Mouse (Mus musculus): ENCODE measurements at regions not wholly inside any gene's neighbourhood (a gene's known extent, or its start where the extent isn't known, plus 50 kb on each side); places are given as distances from the start of the nearest gene placed in this dataset.
A peak's percentile ranks its signal among the peaks of the same experiment; 100 is the strongest.

- Histone ChIP-seq H3K4me2 (ENCODE audit: low read depth, low read length) (no peak overlapping the region), H3K36me3 (ENCODE audit: control insufficient read depth, insufficient read depth, low read length) (no peaks in the 10 kb centered on the region), H3K27me3 (ENCODE audit: control insufficient read depth, insufficient read depth, low read depth, low read length) (no peaks in the 10 kb centered on the region), H3K9me3 (ENCODE audit: control insufficient read depth, low read length) (no peaks in the 10 kb centered on the region), H3K4me3 (ENCODE audit: low read length) (no peak overlapping the region), H3K9ac (ENCODE audit: low read length) (no peak overlapping the region), H3K27ac (ENCODE audit: low read length) (no peak overlapping the region), H3K4me1 (replicated peaks; ENCODE audit: control insufficient read depth, insufficient read depth, low read length) (peaks cover 5% of the 10 kb centered on the region)
- WGBS, result 87% methylated on average over 3 of the region's 3 CpGs
- no peak for ATAC-seq (ENCODE audit: low read depth)
Observed at GRCm38 (mm10) chr15:62331138-62331800, 1408.5 kb upstream of the A1bg start.

GRCm38 (mm10) chr15:62328920-62329319, 1406.1 kb upstream of the A1bg start:
- H3K4me3 ChIP-seq (ENCODE audit: low read length), result no peak overlapping the region
- WGBS, result 1% methylated on average over 3 of the region's 3 CpGs

GRCm38 (mm10) chr15:62328305-62328881, 1405.6 kb upstream of the A1bg start:
- Histone ChIP-seq H3K27ac (ENCODE audit: low read length) (no peak overlapping the region), H3K9me3 (ENCODE audit: control insufficient read depth, low read length) (no peaks in the 10 kb centered on the region), H3K27me3 (ENCODE audit: control insufficient read depth, insufficient read depth, low read depth, low read length) (no peaks in the 10 kb centered on the region), H3K9ac (ENCODE audit: low read length) (no peak overlapping the region), H3K4me1 (replicated peaks; ENCODE audit: control insufficient read depth, insufficient read depth, low read length) (peaks cover 5% of the 10 kb centered on the region), H3K4me3 (ENCODE audit: low read length) (no peak overlapping the region), H3K36me3 (ENCODE audit: control insufficient read depth, insufficient read depth, low read length) (no peaks in the 10 kb centered on the region), H3K4me2 (ENCODE audit: low read depth, low read length) (peak overlapping the region; percentile 25)
- 17% methylated on average over 9 of the region's 9 CpGs for WGBS
- peak; percentile 75 for ATAC-seq (ENCODE audit: low read depth)

More at GRCm38 (mm10) chr15:62328920-62329319, 1406.1 kb upstream of the A1bg start:
- Histone ChIP-seq H3K4me1 (replicated peaks; ENCODE audit: control insufficient read depth, insufficient read depth, low read length) (peaks cover 5% of the 10 kb centered on the region), H3K27me3 (ENCODE audit: control insufficient read depth, insufficient read depth, low read depth, low read length) (no peaks in the 10 kb centered on the region), H3K4me2 (ENCODE audit: low read depth, low read length) (peak overlapping the region; percentile 25; the same call in 1 of the 2 replicates), H3K36me3 (ENCODE audit: control insufficient read depth, insufficient read depth, low read length) (no peaks in the 10 kb centered on the region), H3K9ac (ENCODE audit: low read length) (no peak overlapping the region), H3K27ac (ENCODE audit: low read length) (no peak overlapping the region), H3K9me3 (ENCODE audit: control insufficient read depth, low read length) (no peaks in the 10 kb centered on the region)
- no peak for ATAC-seq (ENCODE audit: low read depth)

- Histone ChIP-seq H3K27ac (ENCODE audit: low read length) (no peak overlapping the region), H3K9ac (ENCODE audit: low read length) (no peak overlapping the region)
Observed at GRCm38 (mm10) chr15:62327481-62327880, 1404.7 kb upstream of the A1bg start.

GRCm38 (mm10) chr15:62326524-62326923, 1403.7 kb upstream of the A1bg start:
- H3K9ac ChIP-seq (ENCODE audit: low read length), result no peak overlapping the region
- peaks cover 5% of the 10 kb centered on the region for H3K4me1 ChIP-seq (replicated peaks; ENCODE audit: control insufficient read depth, insufficient read depth, low read length)
- H3K9me3 ChIP-seq (ENCODE audit: control insufficient read depth, low read length), result no peaks in the 10 kb centered on the region
- ATAC-seq (ENCODE audit: low read depth), result no peak
- H3K27ac ChIP-seq (ENCODE audit: low read length), result no peak overlapping the region
- H3K4me3 ChIP-seq (ENCODE audit: low read length), result no peak overlapping the region
- no peaks in the 10 kb centered on the region for H3K36me3 ChIP-seq (ENCODE audit: control insufficient read depth, insufficient read depth, low read length)
- 90% methylated on average over 4 of the region's 4 CpGs for WGBS
- H3K4me2 ChIP-seq (ENCODE audit: low read depth, low read length), result no peak overlapping the region
- H3K27me3 ChIP-seq (ENCODE audit: control insufficient read depth, insufficient read depth, low read depth, low read length), result no peaks in the 10 kb centered on the region

More at GRCm38 (mm10) chr15:62327481-62327880, 1404.7 kb upstream of the A1bg start:
- no peak overlapping the region for H3K4me2 ChIP-seq (ENCODE audit: low read depth, low read length)
- no peak overlapping the region for H3K4me3 ChIP-seq (ENCODE audit: low read length)
- peaks cover 5% of the 10 kb centered on the region for H3K4me1 ChIP-seq (replicated peaks; ENCODE audit: control insufficient read depth, insufficient read depth, low read length)
- no peaks in the 10 kb centered on the region for H3K9me3 ChIP-seq (ENCODE audit: control insufficient read depth, low read length)
- no peak for ATAC-seq (ENCODE audit: low read depth)
- no peaks in the 10 kb centered on the region for H3K27me3 ChIP-seq (ENCODE audit: control insufficient read depth, insufficient read depth, low read depth, low read length)
- H3K36me3 ChIP-seq (ENCODE audit: control insufficient read depth, insufficient read depth, low read length), result no peaks in the 10 kb centered on the region
- 55% methylated on average over 2 of the region's 2 CpGs for WGBS

- Histone ChIP-seq H3K27ac (ENCODE audit: low read length) (no peak overlapping the region), H3K4me1 (replicated peaks; ENCODE audit: control insufficient read depth, insufficient read depth, low read length) (peaks cover 5% of the 10 kb centered on the region), H3K36me3 (ENCODE audit: control insufficient read depth, insufficient read depth, low read length) (no peaks in the 10 kb centered on the region), H3K4me2 (ENCODE audit: low read depth, low read length) (no peak overlapping the region), H3K9me3 (ENCODE audit: control insufficient read depth, low read length) (no peaks in the 10 kb centered on the region), H3K4me3 (ENCODE audit: low read length) (no peak overlapping the region), H3K27me3 (ENCODE audit: control insufficient read depth, insufficient read depth, low read depth, low read length) (no peaks in the 10 kb centered on the region), H3K9ac (ENCODE audit: low read length) (no peak overlapping the region)
- WGBS, result 65% methylated on average over 1 of the region's 1 CpGs
- ATAC-seq (ENCODE audit: low read depth), result no peak
Observed at GRCm38 (mm10) chr15:62325451-62326290, 1402.9 kb upstream of the A1bg start.

GRCm38 (mm10) chr15:62320966-62321365, 1398.2 kb upstream of the A1bg start:
- Histone ChIP-seq H3K27ac (ENCODE audit: low read length) (no peak overlapping the region), H3K9ac (ENCODE audit: low read length) (no peak overlapping the region), H3K4me1 (replicated peaks; ENCODE audit: control insufficient read depth, insufficient read depth, low read length) (no peaks in the 10 kb centered on the region), H3K4me2 (ENCODE audit: low read depth, low read length) (no peak overlapping the region), H3K9me3 (ENCODE audit: control insufficient read depth, low read length) (no peaks in the 10 kb centered on the region), H3K36me3 (ENCODE audit: control insufficient read depth, insufficient read depth, low read length) (no peaks in the 10 kb centered on the region), H3K27me3 (ENCODE audit: control insufficient read depth, insufficient read depth, low read depth, low read length) (no peaks in the 10 kb centered on the region), H3K4me3 (ENCODE audit: low read length) (no peak overlapping the region)
- 68% methylated on average over 5 of the region's 5 CpGs for WGBS
- no peak for ATAC-seq (ENCODE audit: low read depth)

- Histone ChIP-seq H3K4me1 (replicated peaks; ENCODE audit: control insufficient read depth, insufficient read depth, low read length) (no peaks in the 10 kb centered on the region), H3K27me3 (ENCODE audit: control insufficient read depth, insufficient read depth, low read depth, low read length) (no peaks in the 10 kb centered on the region), H3K27ac (ENCODE audit: low read length) (no peak overlapping the region), H3K36me3 (ENCODE audit: control insufficient read depth, insufficient read depth, low read length) (no peaks in the 10 kb centered on the region), H3K4me2 (ENCODE audit: low read depth, low read length) (no peak overlapping the region), H3K9ac (ENCODE audit: low read length) (no peak overlapping the region), H3K9me3 (ENCODE audit: control insufficient read depth, low read length) (no peaks in the 10 kb centered on the region), H3K4me3 (ENCODE audit: low read length) (no peak overlapping the region)
- WGBS, result 75% methylated on average over 2 of the region's 2 CpGs
- no peak for ATAC-seq (ENCODE audit: low read depth)
Observed at GRCm38 (mm10) chr15:62314449-62314848, 1391.6 kb upstream of the A1bg start.

GRCm38 (mm10) chr15:62302233-62302632, 1379.4 kb upstream of the A1bg start:
- no peak for ATAC-seq (ENCODE audit: low read depth)
- H3K9me3 ChIP-seq (ENCODE audit: control insufficient read depth, low read length), result no peaks in the 10 kb centered on the region
- H3K36me3 ChIP-seq (ENCODE audit: control insufficient read depth, insufficient read depth, low read length), result no peaks in the 10 kb centered on the region
- no peak overlapping the region for H3K4me2 ChIP-seq (ENCODE audit: low read depth, low read length)
- WGBS, result 75% methylated on average over 3 of the region's 3 CpGs
- no peak overlapping the region for H3K27ac ChIP-seq (ENCODE audit: low read length)
- no peaks in the 10 kb centered on the region for H3K27me3 ChIP-seq (ENCODE audit: control insufficient read depth, insufficient read depth, low read depth, low read length)
- H3K4me3 ChIP-seq (ENCODE audit: low read length), result no peak overlapping the region
- no peak overlapping the region for H3K9ac ChIP-seq (ENCODE audit: low read length)
- no peaks in the 10 kb centered on the region for H3K4me1 ChIP-seq (replicated peaks; ENCODE audit: control insufficient read depth, insufficient read depth, low read length)

Data from lung, embryonic 16.5 days (tissue).